Mouse (Mus musculus) thymus, postnatal 10 days (tissue): ENCODE data around the gene Rfc5.
"Not testable (repeated sequence)": the region's sequence is repeated elsewhere in the genome, so short reads cannot be mapped to it uniquely, and the experiment has no call there.

Experiments
- DNase-seq, 2 experiments: peaks; one replicate each; pipeline ENCODE4 v3.0.0; 2021; ENCODE audit warnings: low spot score in 2 of 2

Rfc5 gene

DNA sequence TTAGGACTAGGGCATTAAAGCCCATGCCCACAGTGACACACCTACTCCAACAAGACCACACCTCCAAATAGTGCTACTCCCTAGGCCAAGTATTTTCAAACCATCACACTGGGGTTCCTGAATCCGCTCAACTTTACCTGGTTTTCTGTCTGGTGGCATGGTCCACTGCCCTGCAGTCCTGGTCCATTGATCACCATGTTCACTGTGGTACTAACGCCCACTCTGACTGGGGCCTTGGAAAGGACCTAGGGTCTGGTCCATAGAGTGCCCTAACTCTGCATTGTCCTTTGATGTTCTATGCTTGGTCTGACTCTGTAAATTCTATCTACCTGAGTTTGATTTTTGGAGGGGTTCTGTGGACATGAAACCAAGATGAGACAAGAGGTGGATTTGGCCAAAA is 41.0 kb downstream of the Rfc5 start:
- DNase-seq, result no peak

GRCm38 (mm10) chr5:117347011-117347410 is 41.8 kb downstream of the Rfc5 start:
- no peak for DNase-seq

DNA sequence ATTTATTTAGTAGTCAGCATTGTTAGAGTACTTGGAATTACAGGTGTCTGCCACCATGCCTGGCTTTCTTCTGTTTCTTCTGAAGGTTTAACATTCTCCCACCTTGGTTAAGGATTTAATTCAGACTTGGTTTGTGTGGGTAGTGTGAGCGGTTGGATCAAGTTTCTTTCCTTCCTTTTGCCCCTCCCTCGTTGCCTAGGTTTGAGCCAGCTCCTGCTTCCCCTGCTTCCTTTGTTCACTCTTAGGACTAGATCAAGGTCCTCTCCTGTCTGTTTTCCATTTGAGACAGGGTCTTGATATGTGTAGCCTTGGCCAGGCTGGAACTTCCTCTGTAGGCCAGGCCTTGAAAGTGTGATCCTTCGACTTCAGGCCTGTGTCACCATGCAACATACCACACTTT is 42.6 kb downstream of the Rfc5 start:
- DNase-seq, result no peak

- DNase-seq, result no peak
Observed at GRCm38 (mm10) chr5:117345432-117345976, 43.3 kb downstream of the Rfc5 start.

DNA sequence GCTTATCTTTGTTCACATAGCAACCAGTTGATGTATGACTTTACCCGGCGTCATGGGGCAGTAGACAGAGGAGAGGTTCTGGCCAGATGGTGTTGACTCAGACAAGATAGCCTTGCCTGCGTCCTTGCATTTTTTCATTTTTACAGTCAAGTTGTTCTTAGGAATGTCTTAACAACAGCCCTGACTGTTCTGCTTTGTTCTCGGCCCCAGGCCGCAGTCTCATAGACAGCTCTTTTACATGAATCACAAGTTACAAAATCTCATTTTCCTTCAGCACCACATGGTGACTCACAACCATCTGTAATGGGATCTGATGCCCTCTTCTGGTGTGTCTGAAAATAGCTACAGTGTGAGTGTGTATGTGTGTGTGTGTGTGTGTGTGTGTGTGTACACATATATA is 44.4 kb downstream of the Rfc5 start:
- DNase-seq, result not testable (repeated sequence)

DNA sequence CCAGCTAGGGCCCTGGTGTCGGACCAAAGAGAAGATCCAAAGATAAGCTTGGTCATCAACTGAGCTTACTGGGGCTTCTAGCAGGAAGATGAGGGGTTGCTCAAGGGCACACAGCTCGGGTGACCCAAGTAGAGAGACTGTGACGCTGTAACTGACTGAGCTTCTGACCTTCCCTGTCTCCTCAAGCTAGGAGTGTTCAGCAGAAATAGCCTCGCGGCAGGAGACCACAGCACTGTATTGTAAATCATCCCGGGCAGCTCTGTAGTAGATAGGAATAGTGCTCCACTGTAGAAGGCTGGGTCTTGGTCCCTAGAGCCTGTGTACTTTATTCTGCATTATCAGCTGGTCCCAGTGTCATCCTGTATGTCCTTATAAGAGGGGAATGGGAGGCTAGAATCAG is 47.0 kb downstream of the Rfc5 start:
- DNase-seq, result no peak

GRCm38 (mm10) chr5:117340081-117340480 is 48.8 kb downstream of the Rfc5 start:
- DNase-seq, result no peak

GRCm38 (mm10) chr5:117338503-117338902 is 50.3 kb downstream of the Rfc5 start:
- DNase-seq, result no peak

GRCm38 (mm10) chr5:117337999-117338398 is 50.8 kb downstream of the Rfc5 start:
- DNase-seq, result no peak

DNA sequence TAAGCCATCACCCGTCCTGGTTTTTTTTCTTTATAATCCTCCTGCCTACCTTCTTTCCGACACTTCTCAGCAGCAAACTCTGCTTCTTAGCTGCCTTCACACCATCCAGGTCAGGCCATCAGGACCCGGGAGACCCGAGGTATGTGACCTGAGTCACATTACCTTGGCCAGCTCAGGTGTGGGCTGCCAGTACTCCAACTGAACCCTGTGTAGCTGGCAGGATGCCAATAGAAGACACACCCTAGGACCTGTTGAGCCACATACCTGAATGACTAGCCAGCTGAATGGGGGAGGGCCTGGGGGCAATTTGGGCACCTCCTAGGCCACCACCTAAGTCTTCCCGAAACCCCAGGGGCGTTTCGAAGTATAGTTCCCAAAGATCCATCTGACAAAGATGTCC is 58.4 kb downstream of the Rfc5 start:
- no peak for DNase-seq
